Mouse (Mus musculus) kidney, postnatal 4 days (tissue): ENCODE results near the gene Ttc8.

Experiments used
- DNase-seq, 2 experiments: peaks; one replicate each; pipeline ENCODE4 v3.0.0; 2021; ENCODE audit warnings: mixed read lengths in 2 of 2

Ttc8 gene

GRCm38 (mm10) chr12:98974157-98974804, 53.9 kb downstream of the Ttc8 start:
- no peak for DNase-seq

GRCm38 (mm10) chr12:98981081-98981480, 60.7 kb downstream of the Ttc8 start:
- DNase-seq: no peak

GRCm38 (mm10) chr12:98984785-98985184, 64.4 kb downstream of the Ttc8 start:
- DNase-seq: no peak

- DNase-seq: no peak
Observed at GRCm38 (mm10) chr12:98991076-98991829, 70.9 kb downstream of the Ttc8 start.

GRCm38 (mm10) chr12:98991830-98992216, 71.4 kb downstream of the Ttc8 start:
- DNase-seq: no peak

GRCm38 (mm10) chr12:98993736-98994135, 73.4 kb downstream of the Ttc8 start:
- no peak for DNase-seq

GRCm38 (mm10) chr12:98994366-98994765, 74.0 kb downstream of the Ttc8 start:
- DNase-seq: no peak

- no peak for DNase-seq
Observed at GRCm38 (mm10) chr12:98995881-98996280, 75.5 kb downstream of the Ttc8 start.

- DNase-seq: no peak
Observed at GRCm38 (mm10) chr12:98996581-98996988, 76.2 kb downstream of the Ttc8 start.

GRCm38 (mm10) chr12:98997046-98997445, 76.7 kb downstream of the Ttc8 start:
- no peak for DNase-seq

- no peak for DNase-seq
Observed at GRCm38 (mm10) chr12:98998662-98999428, 78.5 kb downstream of the Ttc8 start.

GRCm38 (mm10) chr12:99000310-99000709, 79.9 kb downstream of the Ttc8 start:
- DNase-seq: no peak

GRCm38 (mm10) chr12:99003046-99003445, 82.7 kb downstream of the Ttc8 start:
- no peak for DNase-seq

GRCm38 (mm10) chr12:99004752-99005151, 84.4 kb downstream of the Ttc8 start:
- DNase-seq: no peak

GRCm38 (mm10) chr12:99008786-99009185, 88.4 kb downstream of the Ttc8 start:
- no peak for DNase-seq

GRCm38 (mm10) chr12:99009430-99009829, 89.1 kb downstream of the Ttc8 start:
- no peak for DNase-seq

- no peak for DNase-seq
Observed at GRCm38 (mm10) chr12:99010044-99010443, 89.7 kb downstream of the Ttc8 start.

- DNase-seq: peak; percentile 17 to 31
Observed at GRCm38 (mm10) chr12:99011161-99011861, 90.9 kb downstream of the Ttc8 start.

GRCm38 (mm10) chr12:99015870-99016269, 95.5 kb downstream of the Ttc8 start:
- no peak for DNase-seq

- no peak for DNase-seq
Observed at GRCm38 (mm10) chr12:99024430-99024960, 104.1 kb downstream of the Ttc8 start.

GRCm38 (mm10) chr12:99026291-99026690, 105.9 kb downstream of the Ttc8 start:
- no peak for DNase-seq

GRCm38 (mm10) chr12:99028665-99029064, 108.3 kb downstream of the Ttc8 start:
- DNase-seq: no peak

GRCm38 (mm10) chr12:99030022-99030421, 109.6 kb downstream of the Ttc8 start:
- no peak for DNase-seq
